Mouse (Mus musculus): ENCODE data around the gene Mypop. TPM values are rescaled to one million over a fixed set of nuclear protein-coding genes. Genes with fewer than 3 reads are reported as not detected.

Mypop gene
- total RNA-seq (2023), result under 1 TPM; 0.24 to 0.35 TPM

DNA sequence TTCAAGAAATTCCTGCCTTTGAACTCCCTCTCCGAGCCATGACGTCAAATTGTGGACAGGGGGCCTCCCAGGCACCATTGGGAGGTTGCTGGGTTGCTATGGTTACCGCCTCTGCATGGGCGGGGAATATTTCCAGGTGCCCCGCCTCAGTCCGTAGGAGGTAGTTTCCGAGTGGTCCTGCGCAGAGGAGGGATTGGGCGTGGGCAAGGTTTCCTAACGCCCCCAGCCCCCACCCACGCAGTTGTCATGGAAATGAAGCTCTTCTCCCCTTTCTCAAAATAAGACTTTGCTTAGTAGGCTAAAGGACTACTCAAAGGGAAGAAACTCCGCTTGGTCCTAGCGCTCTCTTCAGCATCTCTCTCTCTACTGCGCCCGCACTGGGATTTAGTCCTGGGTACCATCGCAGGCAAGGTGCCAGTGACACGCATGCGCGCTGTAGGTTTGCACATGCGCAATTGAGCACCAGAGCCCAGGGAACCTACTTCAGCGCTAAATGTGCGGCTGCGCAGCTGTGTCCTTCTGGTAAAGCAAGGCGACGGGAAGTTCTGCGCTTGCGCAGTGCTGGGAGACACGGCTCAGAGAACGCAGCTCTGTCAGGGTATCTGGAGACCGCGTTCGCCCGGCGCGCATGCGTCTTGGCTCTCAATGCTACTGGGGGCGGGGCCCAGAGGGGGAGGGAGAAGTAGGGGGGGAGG lies at the start of gene Mypop:
Gene Mypop, plus strand, starts transcription at position 645 of the 695 bp plus-strand sequence.

DNA sequence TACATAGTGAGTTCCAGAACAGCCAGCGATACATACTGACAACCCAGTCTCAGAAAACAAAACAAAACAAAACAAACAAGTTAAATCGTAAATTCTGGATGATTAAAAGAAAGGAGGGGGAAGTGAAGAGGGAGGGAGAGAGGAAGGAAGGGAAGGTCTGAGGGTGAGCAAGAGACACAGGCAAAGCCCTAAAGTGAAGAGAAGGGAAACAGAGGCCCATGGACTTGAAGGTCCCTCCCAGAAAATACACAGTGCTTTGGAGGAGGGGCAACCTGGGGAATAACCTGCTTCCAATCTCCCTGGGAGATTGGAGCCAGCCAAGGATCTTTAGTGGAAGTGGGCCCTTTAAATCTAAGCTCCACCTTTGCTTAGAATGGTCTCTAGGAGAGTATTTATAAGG lies 3.9 kb upstream of the Mypop start, which contains the start of gene Nanos2:
Gene Nanos2, plus strand, starts transcription at position 301 of the 400 bp plus-strand sequence.

DNA sequence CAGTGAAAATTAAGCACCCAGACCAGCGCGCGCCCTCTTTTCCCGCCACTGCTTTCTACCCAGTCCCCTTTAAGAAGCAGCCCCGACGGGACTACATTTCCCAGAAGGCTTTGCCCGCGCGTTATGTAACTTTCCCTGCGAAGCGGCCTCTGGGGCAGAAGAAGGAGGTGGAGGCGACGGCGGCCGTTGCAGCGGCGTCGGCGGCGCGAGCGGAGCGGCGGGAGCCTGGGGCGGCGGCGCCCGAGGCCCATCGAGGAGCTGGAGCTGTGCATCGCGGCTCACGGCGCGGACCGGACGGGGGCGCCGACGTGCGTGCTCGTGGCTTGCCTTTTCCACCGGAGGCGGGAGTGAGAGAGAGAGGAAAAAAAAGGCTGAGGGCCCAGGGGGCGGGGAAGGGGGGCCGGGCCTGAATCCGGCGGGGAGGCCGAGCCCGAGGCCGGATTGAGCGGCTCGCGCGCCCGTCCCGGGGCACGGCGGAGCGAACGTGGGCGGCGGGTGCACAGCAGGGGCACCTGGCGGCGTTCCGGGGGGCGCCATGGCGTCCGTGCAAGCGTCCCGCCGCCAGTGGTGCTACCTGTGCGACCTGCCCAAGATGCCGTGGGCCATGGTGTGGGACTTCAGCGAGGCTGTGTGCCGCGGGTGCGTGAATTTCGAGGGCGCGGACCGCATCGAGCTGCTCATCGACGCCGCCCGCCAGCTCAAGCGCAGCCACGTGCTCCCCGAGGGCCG lies 13.0 kb downstream of the Mypop start, which contains the start of gene Irf2bp1:
Gene Irf2bp1, plus strand, starts transcription at position 143 of the 729 bp plus-strand sequence.

DNA sequence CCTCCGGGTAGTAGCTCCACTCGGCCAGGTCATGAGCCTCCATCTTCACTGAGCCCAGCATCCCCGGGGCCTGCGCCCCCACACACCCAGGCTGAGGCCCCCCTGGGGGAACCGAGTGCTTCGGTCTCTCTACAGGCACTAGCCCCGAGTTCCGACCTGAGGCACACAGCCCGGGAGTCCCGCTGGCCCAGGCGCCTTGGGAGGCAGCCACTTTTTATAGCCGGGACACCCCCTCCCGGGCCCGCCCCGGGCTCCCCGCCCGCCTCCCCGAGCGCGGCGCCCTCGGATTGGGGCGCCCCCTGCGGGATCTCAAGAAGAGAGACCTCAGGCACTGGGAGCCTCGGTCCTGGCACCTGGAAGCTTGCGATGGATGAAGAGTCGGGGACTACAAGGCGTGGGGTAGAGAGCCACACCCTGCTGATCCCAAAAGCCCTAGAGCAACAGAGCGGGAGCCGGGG lies 32.3 kb downstream of the Mypop start, which contains the start of gene Foxa3:
Gene Foxa3, minus strand, starts transcription at position 182 of the 458 bp plus-strand sequence.

DNA sequence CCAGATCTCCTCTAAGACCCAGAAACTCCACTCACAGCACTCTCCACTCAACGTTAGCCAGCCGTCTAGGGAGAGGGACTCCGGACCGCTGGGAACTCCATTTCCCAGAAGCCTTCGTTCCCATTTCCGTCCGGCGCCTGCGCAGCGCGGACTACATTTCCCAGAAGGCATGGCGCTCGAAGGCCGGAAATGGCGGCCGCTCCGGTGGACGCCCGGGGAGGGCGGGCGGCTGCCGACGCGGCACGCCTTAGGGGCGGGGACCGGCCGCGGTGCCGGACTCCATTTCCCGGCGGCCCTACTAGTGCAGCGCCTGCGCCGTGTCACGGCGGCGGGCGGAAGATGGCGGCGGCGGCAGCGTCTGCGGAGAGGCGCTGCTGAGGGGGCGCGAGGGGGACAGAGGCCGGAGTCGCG lies 33.1 kb downstream of the Mypop start, which contains the start of gene Sympk:
Gene Sympk, plus strand, starts transcription at position 282 of the 411 bp plus-strand sequence.

Other genes starting within 250 kb of the Mypop start
- not detected for gene Psg19, start 192.7 kb upstream of the Mypop start, total RNA-seq (2023)
- gene Psg17, start 169.6 kb upstream of the Mypop start, total RNA-seq (2023), result not detected
- not detected for gene Mill2, start 151.3 kb upstream of the Mypop start, total RNA-seq (2023)
- gene Pglyrp1, start 119.9 kb upstream of the Mypop start, total RNA-seq (2023), result 1,000 to 10,000 TPM; 1,945 to 1,998 TPM
- gene Ccdc61, start 80.8 kb upstream of the Mypop start, total RNA-seq (2023), result 10 to 100 TPM; 12.4 to 17.8 TPM
- gene Nova2, start 65.4 kb upstream of the Mypop start, total RNA-seq (2023), result under 1 TPM in 1 of 2 experiments, not detected in 1; 0.04 TPM
- gene Nanos2, start 3.8 kb upstream of the Mypop start, total RNA-seq (2023), result not detected
- gene Irf2bp1, start 12.8 kb downstream of the Mypop start, total RNA-seq (2023), result 10 to 100 TPM; 15.4 to 18.3 TPM
- not detected for gene Foxa3, start 32.3 kb downstream of the Mypop start, total RNA-seq (2023)
- gene Sympk, start 33.1 kb downstream of the Mypop start, total RNA-seq (2023), result 10 to 100 TPM; 55.4 to 60.6 TPM
- gene Rsph6a, start 63.4 kb downstream of the Mypop start, total RNA-seq (2023), result not detected
- 10 to 100 TPM; 13.9 to 23.0 TPM for gene Dmwd, start 85.0 kb downstream of the Mypop start, total RNA-seq (2023)
- 1 to 10 TPM; 4.6 to 7.9 TPM for gene Dmpk, start 92.6 kb downstream of the Mypop start, total RNA-seq (2023)
- 1 to 10 TPM in 1 of 2 experiments, under 1 TPM in 1; 0.35 to 1.1 TPM for gene Six5, start 103.3 kb downstream of the Mypop start, total RNA-seq (2023)
- gene Gm4969, start 127.1 kb downstream of the Mypop start, total RNA-seq (2023), result not detected
- 10 to 100 TPM; 16.2 to 16.6 TPM for gene Fbxo46, start 128.6 kb downstream of the Mypop start, total RNA-seq (2023)
- 10 to 100 TPM; 10.4 to 10.8 TPM for gene Qpctl, start 158.0 kb downstream of the Mypop start, total RNA-seq (2023)
- 10 to 100 TPM; 44.8 to 49.2 TPM for gene Snrpd2, start 158.5 kb downstream of the Mypop start, total RNA-seq (2023)
- not detected for gene Gipr, start 174.9 kb downstream of the Mypop start, total RNA-seq (2023)
- 10 to 100 TPM; 59.9 to 73.3 TPM for gene Eml2, start 185.2 kb downstream of the Mypop start, total RNA-seq (2023)
- gene Gpr4, start 221.3 kb downstream of the Mypop start, total RNA-seq (2023), result not detected
- 10 to 100 TPM; 22.5 to 24.0 TPM for gene Opa3, start 237.1 kb downstream of the Mypop start, total RNA-seq (2023)

All from neutrophil, adult 83 days (primary cell).